Mouse (Mus musculus): ENCODE results near the gene Cadm2. TPM values are rescaled to one million over a fixed set of nuclear protein-coding genes. Genes with fewer than 3 reads are reported as not detected.

Gene Cadm2
- 0.04 and 0.10 TPM in 2 replicates for polyA plus RNA-seq (2012; rRNA removed)

GRCm38 (mm10) chr16:67620826-67621505, at the start of gene Cadm2:
Cadm2 (minus strand) TSS chr16:67620908.
- Histone ChIP-seq H3K27me3 (ENCODE audit: control insufficient read depth, insufficient read depth, low read length) (peaks cover 26% of the 10 kb centered on the region), H3K4me3 (ENCODE audit: low read depth, low read length) (peak within 1 kb of the TSS; percentile 61), H3K4me1 (ENCODE audit: control insufficient read depth, insufficient read depth, insufficient read length, low read length) (peaks cover 7% of the 10 kb centered on the region), H3K36me3 (ENCODE audit: control insufficient read depth, insufficient read depth, low read length) (no peaks in the 10 kb centered on the region), H3K27ac (ENCODE audit: insufficient read depth, low read depth, low read length) (no peak within 1 kb of the TSS)
- WGBS: 2% methylated on average over 23 of the region's 35 CpGs
- TF ChIP-seq CTCF (IDR thresholded peaks at IDR 0.05; ENCODE audit: extremely low read depth, insufficient read length, insufficient replicate concordance, low read depth, low read length) (no peak), POLR2A (IDR thresholded peaks at IDR 0.05; ENCODE audit: low read depth, low read length) (no peak)

GRCm38 (mm10) chr16:67646930-67647329, 26.2 kb upstream of the Cadm2 start:
- H3K27ac ChIP-seq (ENCODE audit: insufficient read depth, low read depth, low read length): no peak overlapping the region
- WGBS: 89% methylated on average over 3 of the region's 3 CpGs
- no peaks in the 10 kb centered on the region for H3K27me3 ChIP-seq (ENCODE audit: control insufficient read depth, insufficient read depth, low read length)
- no peak overlapping the region for H3K4me3 ChIP-seq (ENCODE audit: low read depth, low read length)
- TF ChIP-seq POLR2A (IDR thresholded peaks at IDR 0.05; ENCODE audit: low read depth, low read length) (no peak), CTCF (IDR thresholded peaks at IDR 0.05; ENCODE audit: extremely low read depth, insufficient read length, insufficient replicate concordance, low read depth, low read length) (no peak)
- no peaks in the 10 kb centered on the region for H3K4me1 ChIP-seq (ENCODE audit: control insufficient read depth, insufficient read depth, insufficient read length, low read length)
- H3K36me3 ChIP-seq (ENCODE audit: control insufficient read depth, insufficient read depth, low read length): no peaks in the 10 kb centered on the region

DNA sequence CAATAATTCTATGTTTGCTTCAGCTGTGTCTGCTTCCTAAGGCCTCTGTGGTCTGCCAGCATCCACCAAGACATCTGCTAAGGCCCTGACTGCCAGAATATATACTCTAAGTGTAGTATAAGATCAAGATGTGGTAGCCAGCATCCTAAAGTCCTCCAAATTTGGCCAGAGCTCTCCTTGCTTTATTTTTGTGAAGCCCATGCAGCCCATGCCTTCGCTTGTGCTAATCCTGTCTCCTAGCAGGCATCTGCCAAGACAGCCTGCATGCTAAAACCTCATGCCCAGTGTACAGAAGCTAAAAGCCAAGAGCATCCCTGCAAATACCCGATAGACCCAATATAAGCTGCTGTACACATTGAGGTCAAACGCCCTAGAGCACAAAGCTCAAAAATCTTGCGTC, 22.9 kb upstream of the Cadm2 start:
- no peak for TF ChIP-seq POLR2A (IDR thresholded peaks at IDR 0.05; ENCODE audit: low read depth, low read length)
- H3K4me3 ChIP-seq (ENCODE audit: low read depth, low read length): no peak overlapping the region
- 82% methylated on average over 4 of the region's 4 CpGs for WGBS
- H3K27ac ChIP-seq (ENCODE audit: insufficient read depth, low read depth, low read length): no peak overlapping the region
- H3K36me3 ChIP-seq (ENCODE audit: control insufficient read depth, insufficient read depth, low read length): no peaks in the 10 kb centered on the region
- H3K27me3 ChIP-seq (ENCODE audit: control insufficient read depth, insufficient read depth, low read length): no peaks in the 10 kb centered on the region
- no peaks in the 10 kb centered on the region for H3K4me1 ChIP-seq (ENCODE audit: control insufficient read depth, insufficient read depth, insufficient read length, low read length)

DNA sequence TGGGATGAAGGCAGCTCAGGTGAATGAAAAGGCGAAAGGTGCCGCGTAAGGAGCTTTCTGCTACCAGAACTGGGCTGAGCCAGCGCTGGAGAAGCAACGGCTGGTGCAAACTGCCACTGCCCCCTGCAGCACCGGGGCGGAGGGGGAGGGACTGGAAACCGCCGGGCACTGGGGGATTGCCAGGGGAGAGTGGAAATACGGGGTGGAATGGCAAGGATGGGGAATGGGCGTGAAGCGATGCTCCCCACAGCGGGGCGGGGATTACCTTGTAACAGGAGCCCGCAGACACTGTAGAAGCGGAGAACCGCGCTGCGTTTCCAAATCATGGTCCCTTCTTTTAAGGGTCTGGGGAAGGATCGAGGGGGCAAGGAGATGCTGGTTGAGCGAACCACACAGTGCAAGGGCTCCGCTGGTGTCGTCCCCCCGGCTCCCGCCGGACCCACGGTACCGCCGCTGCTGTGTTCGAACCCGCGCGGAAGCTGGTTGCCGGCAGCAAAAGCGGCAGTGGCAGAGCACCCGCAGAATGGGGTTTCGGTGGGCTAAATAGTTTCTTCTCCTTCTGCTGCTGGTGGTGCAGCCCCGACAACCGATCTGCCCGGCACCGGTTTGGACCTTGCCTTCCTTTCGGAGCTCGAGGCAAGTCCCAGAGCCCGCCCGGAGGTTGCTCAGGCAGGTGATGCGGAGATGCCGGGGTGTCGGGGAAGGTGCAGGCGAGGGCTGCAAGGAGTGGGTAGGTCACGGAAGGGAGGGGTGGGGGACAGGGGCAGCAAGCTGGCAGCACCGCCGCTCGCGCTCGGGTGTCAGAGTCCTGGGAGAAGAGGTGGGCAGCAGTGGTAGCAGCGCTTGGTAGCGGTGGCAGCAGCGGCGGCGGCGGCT, 564 bp downstream of the Cadm2 start:
- TF ChIP-seq POLR2A (IDR thresholded peaks at IDR 0.05; ENCODE audit: low read depth, low read length): no peak
- no peak for TF ChIP-seq CTCF (IDR thresholded peaks at IDR 0.05; ENCODE audit: extremely low read depth, insufficient read length, insufficient replicate concordance, low read depth, low read length)
- WGBS: 2% methylated on average over 56 of the region's 61 CpGs

GRCm38 (mm10) chr16:67619416-67619815, 1.3 kb downstream of the Cadm2 start:
- TF ChIP-seq CTCF (IDR thresholded peaks at IDR 0.05; ENCODE audit: extremely low read depth, insufficient read length, insufficient replicate concordance, low read depth, low read length): no peak
- no peak for TF ChIP-seq POLR2A (IDR thresholded peaks at IDR 0.05; ENCODE audit: low read depth, low read length)
- no peak overlapping the region for H3K27ac ChIP-seq (ENCODE audit: insufficient read depth, low read depth, low read length)
- H3K27me3 ChIP-seq (ENCODE audit: control insufficient read depth, insufficient read depth, low read length): peaks cover 26% of the 10 kb centered on the region
- 2% methylated on average over 16 of the region's 16 CpGs for WGBS
- H3K36me3 ChIP-seq (ENCODE audit: control insufficient read depth, insufficient read depth, low read length): no peaks in the 10 kb centered on the region
- H3K4me1 ChIP-seq (ENCODE audit: control insufficient read depth, insufficient read depth, insufficient read length, low read length): peaks cover 7% of the 10 kb centered on the region
- H3K4me3 ChIP-seq (ENCODE audit: low read depth, low read length): no peak overlapping the region

More for the DNA sequence above, 564 bp downstream of the Cadm2 start:
- H3K36me3 ChIP-seq (ENCODE audit: control insufficient read depth, insufficient read depth, low read length): no peaks in the 10 kb centered on the region
- peak overlapping the region; percentile 61 for H3K4me3 ChIP-seq (ENCODE audit: low read depth, low read length)
- H3K27ac ChIP-seq (ENCODE audit: insufficient read depth, low read depth, low read length): no peak overlapping the region
- peaks cover 7% of the 10 kb centered on the region for H3K4me1 ChIP-seq (ENCODE audit: control insufficient read depth, insufficient read depth, insufficient read length, low read length)
- H3K27me3 ChIP-seq (ENCODE audit: control insufficient read depth, insufficient read depth, low read length): peaks cover 26% of the 10 kb centered on the region

DNA sequence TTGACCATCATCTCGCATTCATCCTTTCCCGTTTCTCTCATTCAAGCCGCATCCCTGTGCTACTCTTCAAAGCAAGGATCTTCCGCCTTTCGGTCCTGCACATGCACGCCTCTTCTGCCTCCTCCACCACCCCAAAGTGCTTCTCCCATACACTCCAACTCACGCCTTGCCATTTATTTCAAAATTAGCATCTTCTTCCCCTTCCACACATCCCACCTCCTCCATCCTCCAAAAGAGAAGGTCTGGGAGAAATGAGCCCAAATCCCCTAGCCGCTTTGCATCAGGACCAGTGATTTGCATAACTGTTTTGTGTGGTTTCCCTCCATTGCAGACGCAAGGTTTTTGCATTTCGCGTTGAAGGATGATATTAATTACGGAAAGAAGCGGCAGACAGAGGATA, 1.9 kb downstream of the Cadm2 start:
- Histone ChIP-seq H3K36me3 (ENCODE audit: control insufficient read depth, insufficient read depth, low read length) (no peaks in the 10 kb centered on the region), H3K27me3 (ENCODE audit: control insufficient read depth, insufficient read depth, low read length) (peaks cover 26% of the 10 kb centered on the region), H3K27ac (ENCODE audit: insufficient read depth, low read depth, low read length) (no peak overlapping the region), H3K4me1 (ENCODE audit: control insufficient read depth, insufficient read depth, insufficient read length, low read length) (peaks cover 7% of the 10 kb centered on the region), H3K4me3 (ENCODE audit: low read depth, low read length) (no peak overlapping the region)
- TF ChIP-seq POLR2A (IDR thresholded peaks at IDR 0.05; ENCODE audit: low read depth, low read length): no peak
- no peak for TF ChIP-seq CTCF (IDR thresholded peaks at IDR 0.05; ENCODE audit: extremely low read depth, insufficient read length, insufficient replicate concordance, low read depth, low read length)
- 23% methylated on average over 13 of the region's 13 CpGs for WGBS

DNA sequence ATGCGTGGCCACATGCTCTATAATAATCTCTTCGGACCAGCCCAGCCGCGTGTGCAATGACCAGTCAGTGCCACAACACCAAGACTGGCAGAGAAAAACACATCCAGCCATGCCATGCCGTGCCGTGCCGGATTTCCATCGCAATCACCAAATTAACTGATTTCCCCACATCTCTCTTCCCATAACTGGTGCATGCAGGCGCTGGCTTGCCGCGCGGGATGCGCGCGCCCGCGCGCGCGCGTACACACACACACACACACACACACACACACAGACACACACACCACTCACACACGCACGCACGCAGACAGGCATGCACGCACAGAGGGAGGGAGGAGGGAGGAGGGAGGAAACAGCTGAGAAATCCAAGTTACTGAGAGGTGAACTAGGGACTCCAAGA, 2.9 kb downstream of the Cadm2 start:
- peaks cover 7% of the 10 kb centered on the region for H3K4me1 ChIP-seq (ENCODE audit: control insufficient read depth, insufficient read depth, insufficient read length, low read length)
- 3% methylated on average over 25 of the region's 25 CpGs for WGBS
- H3K27me3 ChIP-seq (ENCODE audit: control insufficient read depth, insufficient read depth, low read length): peaks cover 26% of the 10 kb centered on the region
- no peak overlapping the region for H3K27ac ChIP-seq (ENCODE audit: insufficient read depth, low read depth, low read length)
- H3K36me3 ChIP-seq (ENCODE audit: control insufficient read depth, insufficient read depth, low read length): no peaks in the 10 kb centered on the region
- H3K4me3 ChIP-seq (ENCODE audit: low read depth, low read length): no peak overlapping the region
- TF ChIP-seq POLR2A (IDR thresholded peaks at IDR 0.05; ENCODE audit: low read depth, low read length) (no peak), CTCF (IDR thresholded peaks at IDR 0.05; ENCODE audit: extremely low read depth, insufficient read length, insufficient replicate concordance, low read depth, low read length) (no peak)

Measured in small intestine, adult 2 months (tissue).